Mouse (Mus musculus) lung, postnatal 0 days (tissue): ENCODE results near the gene Cdca8.

Experiments
- CTCF ChIP-seq: IDR thresholded peaks from 2 replicates; pipeline ENCODE4 v1.5.1; 2016; ENCODE audit warnings: antibody characterized with exemption, mild to moderate bottlenecking
- EP300 ChIP-seq: IDR thresholded peaks from 2 replicates; pipeline ENCODE4 v1.6.1; 2016; ENCODE audit warnings: antibody characterized with exemption, mild to moderate bottlenecking, control low read depth

DNA sequence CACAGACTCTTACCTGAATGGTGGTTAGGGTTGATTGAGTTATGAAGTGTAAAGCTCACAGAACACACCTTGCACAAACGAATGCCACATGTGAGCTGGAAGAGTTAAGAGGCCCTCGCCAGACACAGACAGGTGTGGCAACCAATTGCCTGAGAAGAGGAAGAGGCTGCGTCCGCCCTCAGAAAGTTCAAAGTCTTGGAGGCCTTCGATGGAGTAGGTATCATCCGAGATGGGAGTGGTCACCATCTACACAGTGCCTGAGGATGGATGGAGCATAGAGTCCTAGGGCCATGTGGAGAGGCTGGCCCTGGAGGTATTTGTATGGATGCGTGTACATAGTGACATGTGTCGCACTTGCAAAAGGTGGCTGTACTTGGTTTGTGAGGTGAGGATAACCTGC lies 32.0 kb upstream of the Cdca8 start:
- TF ChIP-seq EP300 (no peak), CTCF (no peak)
